Mouse (Mus musculus): ENCODE results near the gene Magi1.

- no peak for TF ChIP-seq MAX (IDR thresholded peaks at IDR 0.05; ENCODE audit: low read length)
- no peak for TF ChIP-seq EP300 (IDR thresholded peaks at IDR 0.05; ENCODE audit: low read length)
- no peak for TF ChIP-seq CTCF (conservative IDR thresholded peaks at IDR 0.05 in 1 of 2, IDR thresholded peaks at IDR 0.05 in 1 of 2; ENCODE audit: low read depth in 2 of 2, low read length in 2 of 2)
- TF ChIP-seq TCF12 (IDR thresholded peaks at IDR 0.05; ENCODE audit: low read depth, low read length), result no peak
- TF ChIP-seq MEF2A (IDR thresholded peaks at IDR 0.05; ENCODE audit: borderline replicate concordance, low read depth, low read length), result no peak
- TF ChIP-seq MAFK (IDR thresholded peaks at IDR 0.05; ENCODE audit: insufficient replicate concordance, low read length), result no peak
Observed at GRCm38 (mm10) chr6:93715181-93716180, 568.2 kb downstream of the Magi1 start.

All from CH12.LX (cell line).